Comparison of ENCODE assay signal across 23 mouse cellular contexts in genomic region chr1:119505951-119506350, GRCm38 (mm10).
"Had no signal": no experiment of that assay in that cellular context is flagged by ENCODE, and none has a peak within 500 bp of the region (broad histone marks: within the 10 kb centered on the region; RNA-seq: fewer than 3 reads in every experiment).

No protein-coding gene starts in this region.

- ATAC-seq: hindbrain, embryonic 16.5 days; inflammation-experienced regulatory T-cells, adult 6 months; intestine, embryonic 15.5 days; intestine, postnatal 0 days had no signal

- H3K27ac ChIP-seq: hindbrain, embryonic 12.5 days; intestine, embryonic 15.5 days; left cerebral cortex, adult 2 months; limb, embryonic 10.5 days; limb, embryonic 12.5 days had no signal

- H3K4me3 ChIP-seq: heart, adult 2 months; heart, embryonic 15.5 days; intestine, embryonic 15.5 days; layer of hippocampus, adult 2 months; left cerebral cortex, adult 2 months; limb, embryonic 10.5 days; limb, embryonic 12.5 days had no signal

- H3K9me3 ChIP-seq: heart, embryonic 13.5 days; heart, embryonic 15.5 days; hindbrain, embryonic 10.5 days; hindbrain, embryonic 12.5 days; intestine, embryonic 15.5 days; limb, embryonic 10.5 days; limb, embryonic 12.5 days had no signal

- DNase-seq: gastrocnemius, adult 2 months; gastrocnemius, postnatal 10 days; gastrocnemius, postnatal 25 days; heart, adult 2 months; heart, postnatal 4 days; kidney, adult 18-20 months; kidney, adult 8-10 months; kidney, postnatal 10 days; kidney, postnatal 25 days; kidney, postnatal 4 days; liver had no signal

- H3K4me2 ChIP-seq: heart, embryonic 15.5 days; hindbrain, embryonic 12.5 days; intestine, embryonic 15.5 days had no signal

- H3K36me3 ChIP-seq: hindbrain, embryonic 12.5 days; intestine, embryonic 15.5 days; limb, embryonic 12.5 days had no signal

- H3K9ac ChIP-seq: heart, embryonic 13.5 days; hindbrain, embryonic 12.5 days; intestine, embryonic 15.5 days; limb, embryonic 12.5 days had no signal

- H3K27me3 ChIP-seq: heart, embryonic 13.5 days; heart, embryonic 15.5 days; intestine, embryonic 15.5 days; limb, embryonic 12.5 days had no signal
